Mouse (Mus musculus): ENCODE results near the gene Ptrh1. TPM values are rescaled to one million over a fixed set of nuclear protein-coding genes. Genes with fewer than 3 reads are reported as not detected.

The Ptrh1 gene
- polyA plus RNA-seq, 1 experiment from 2014 or later, result 3.9 TPM

DNA sequence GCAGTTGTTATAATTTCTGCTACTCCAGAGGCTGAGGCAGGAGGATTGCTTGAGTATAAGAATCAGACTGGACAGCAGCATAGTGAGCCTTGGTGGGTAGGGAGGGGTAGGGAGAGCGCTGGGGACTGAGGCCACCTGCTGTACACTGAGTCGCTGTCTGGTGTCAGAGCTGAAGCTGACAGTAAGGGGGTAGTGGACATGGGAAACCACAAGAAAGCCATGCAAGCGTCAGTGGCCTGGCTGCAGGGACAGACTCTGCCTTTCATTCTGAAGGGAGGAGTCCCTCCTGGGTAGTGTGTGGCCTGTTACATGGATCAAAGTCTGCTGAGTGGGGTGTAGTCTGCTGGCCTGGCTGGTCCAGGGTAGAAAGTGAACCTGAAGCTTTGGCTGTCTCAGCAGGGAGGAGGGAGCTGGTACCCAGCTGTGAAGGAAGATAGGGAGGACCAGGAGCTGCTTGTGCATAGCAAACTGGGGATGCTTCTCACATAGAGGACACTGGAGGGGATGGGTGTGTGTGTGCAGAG, 39.2 kb upstream of the Ptrh1 start:
- H3K36me3 ChIP-seq (ENCODE audit: control insufficient read depth, insufficient read depth, low read length), result no peaks in the 10 kb centered on the region
- peaks cover 23% of the 10 kb centered on the region for H3K4me1 ChIP-seq (ENCODE audit: control insufficient read depth, insufficient read depth, low read length)
- H3K4me2 ChIP-seq (ENCODE audit: low read depth, low read length), result no peak overlapping the region
- no peak overlapping the region for H3K9ac ChIP-seq (ENCODE audit: low read length)
- 50% methylated on average over 3 of the region's 3 CpGs for WGBS
- H3K27me3 ChIP-seq (ENCODE audit: control insufficient read depth, insufficient read depth, low read length), result no peaks in the 10 kb centered on the region
- no peak overlapping the region for H3K27ac ChIP-seq (ENCODE audit: low read length)
- no peaks in the 10 kb centered on the region for H3K9me3 ChIP-seq (replicated peaks; ENCODE audit: control insufficient read depth, low read length)
- H3K4me3 ChIP-seq (replicated peaks; ENCODE audit: low read length), result no peak overlapping the region
- ATAC-seq (ENCODE audit: insufficient read depth, low FRiP score), result no peak

DNA sequence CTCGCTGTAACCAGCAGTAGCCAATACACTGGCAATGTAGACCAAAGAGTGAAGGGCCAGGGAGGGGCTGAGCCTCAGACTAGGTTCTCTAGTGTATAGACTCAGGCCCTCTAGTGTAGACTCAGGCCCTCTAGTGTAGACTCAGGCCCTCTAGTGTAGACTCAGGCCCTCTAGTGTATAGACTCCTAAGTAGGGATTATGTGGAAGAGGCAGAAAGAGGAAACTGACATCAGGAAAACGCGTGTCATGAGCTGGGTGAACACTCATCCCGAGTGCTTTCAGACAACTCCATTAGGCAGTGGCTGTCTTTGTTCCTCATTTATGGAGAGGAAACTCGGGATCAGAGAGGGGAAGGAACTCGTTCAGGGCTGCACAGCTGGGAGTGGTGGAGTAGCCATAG, 38.6 kb upstream of the Ptrh1 start:
- no peaks in the 10 kb centered on the region for H3K36me3 ChIP-seq (ENCODE audit: control insufficient read depth, insufficient read depth, low read length)
- no peak overlapping the region for H3K4me2 ChIP-seq (ENCODE audit: low read depth, low read length)
- no peak overlapping the region for H3K27ac ChIP-seq (ENCODE audit: low read length)
- WGBS, result 61% methylated on average over 6 of the region's 6 CpGs
- no peak for ATAC-seq (ENCODE audit: insufficient read depth, low FRiP score)
- H3K9ac ChIP-seq (ENCODE audit: low read length), result no peak overlapping the region
- no peak overlapping the region for H3K4me3 ChIP-seq (replicated peaks; ENCODE audit: low read length)
- no peaks in the 10 kb centered on the region for H3K9me3 ChIP-seq (replicated peaks; ENCODE audit: control insufficient read depth, low read length)
- H3K27me3 ChIP-seq (ENCODE audit: control insufficient read depth, insufficient read depth, low read length), result no peaks in the 10 kb centered on the region; the same call in 1 of the 2 replicates
- H3K4me1 ChIP-seq (ENCODE audit: control insufficient read depth, insufficient read depth, low read length), result peaks cover 24% of the 10 kb centered on the region

DNA sequence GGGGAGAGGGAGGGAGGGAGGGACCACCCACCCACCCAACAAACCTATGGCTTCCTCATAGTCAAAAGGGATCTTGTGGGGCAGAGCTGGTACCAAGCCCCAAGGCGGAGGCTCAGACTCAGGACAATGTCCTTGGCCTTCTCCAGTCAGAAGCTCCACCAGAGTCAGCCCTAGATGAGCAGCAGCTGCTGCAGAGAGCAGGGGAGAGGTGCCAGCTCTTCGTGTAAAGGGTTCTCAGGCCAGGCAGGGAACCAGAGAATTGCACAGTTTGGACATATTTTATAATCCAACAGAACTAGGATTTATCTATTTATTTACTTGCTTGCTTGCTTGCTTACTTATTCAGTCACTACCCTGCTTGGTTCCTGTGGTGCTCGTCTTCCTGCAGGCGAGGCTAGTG, 36.3 kb upstream of the Ptrh1 start:
- no peak overlapping the region for H3K27ac ChIP-seq (ENCODE audit: low read length)
- no peak overlapping the region for H3K9ac ChIP-seq (ENCODE audit: low read length)
- peaks cover 26% of the 10 kb centered on the region for H3K4me1 ChIP-seq (ENCODE audit: control insufficient read depth, insufficient read depth, low read length)
- peaks cover 7% of the 10 kb centered on the region; the same call in 1 of the 2 replicates for H3K27me3 ChIP-seq (ENCODE audit: control insufficient read depth, insufficient read depth, low read length)
- H3K9me3 ChIP-seq (replicated peaks; ENCODE audit: control insufficient read depth, low read length), result no peaks in the 10 kb centered on the region
- no peaks in the 10 kb centered on the region for H3K36me3 ChIP-seq (ENCODE audit: control insufficient read depth, insufficient read depth, low read length)
- 68% methylated on average over 4 of the region's 4 CpGs for WGBS
- ATAC-seq (ENCODE audit: insufficient read depth, low FRiP score), result no peak
- H3K4me2 ChIP-seq (ENCODE audit: low read depth, low read length), result no peak overlapping the region
- no peak overlapping the region for H3K4me3 ChIP-seq (replicated peaks; ENCODE audit: low read length)

DNA sequence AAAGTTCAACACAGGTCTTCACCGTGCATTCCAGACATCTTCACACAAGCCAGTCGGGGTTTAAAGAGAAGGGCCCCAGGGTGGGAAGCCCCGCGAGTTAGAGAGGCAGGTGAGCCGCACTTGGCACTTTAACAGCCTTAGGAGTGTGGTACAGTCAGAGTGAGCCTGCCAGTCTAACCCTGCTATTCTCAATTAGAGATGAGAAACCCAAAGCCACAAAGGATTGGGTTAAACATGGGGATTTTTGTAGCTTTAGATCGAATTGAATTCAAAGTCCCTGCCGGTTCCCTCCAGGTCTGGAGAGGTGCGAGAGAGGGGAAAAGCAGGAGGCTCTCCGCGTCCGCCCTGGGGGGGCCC, 34.7 kb upstream of the Ptrh1 start, which contains the start of gene 6330409D20Rik:
Gene 6330409D20Rik (minus strand): TSS at position 101 of the 357 bp plus-strand sequence.
- H3K9me3 ChIP-seq (replicated peaks; ENCODE audit: control insufficient read depth, low read length), result no peaks in the 10 kb centered on the region
- H3K4me2 ChIP-seq (ENCODE audit: low read depth, low read length), result peak within 1 kb of the TSS; percentile 91
- WGBS, result 11% methylated on average over 10 of the region's 11 CpGs
- peaks cover 16% of the 10 kb centered on the region for H3K4me1 ChIP-seq (ENCODE audit: control insufficient read depth, insufficient read depth, low read length)
- no peak for ATAC-seq (ENCODE audit: insufficient read depth, low FRiP score)
- no peak within 1 kb of the TSS for H3K27ac ChIP-seq (ENCODE audit: low read length)
- H3K27me3 ChIP-seq (ENCODE audit: control insufficient read depth, insufficient read depth, low read length), result peaks cover 7% of the 10 kb centered on the region; the same call in 1 of the 2 replicates
- no peaks in the 10 kb centered on the region for H3K36me3 ChIP-seq (ENCODE audit: control insufficient read depth, insufficient read depth, low read length)
- H3K9ac ChIP-seq (ENCODE audit: low read length), result peak within 1 kb of the TSS; percentile 68
- peak within 1 kb of the TSS; percentile 52 for H3K4me3 ChIP-seq (replicated peaks; ENCODE audit: low read length)

DNA sequence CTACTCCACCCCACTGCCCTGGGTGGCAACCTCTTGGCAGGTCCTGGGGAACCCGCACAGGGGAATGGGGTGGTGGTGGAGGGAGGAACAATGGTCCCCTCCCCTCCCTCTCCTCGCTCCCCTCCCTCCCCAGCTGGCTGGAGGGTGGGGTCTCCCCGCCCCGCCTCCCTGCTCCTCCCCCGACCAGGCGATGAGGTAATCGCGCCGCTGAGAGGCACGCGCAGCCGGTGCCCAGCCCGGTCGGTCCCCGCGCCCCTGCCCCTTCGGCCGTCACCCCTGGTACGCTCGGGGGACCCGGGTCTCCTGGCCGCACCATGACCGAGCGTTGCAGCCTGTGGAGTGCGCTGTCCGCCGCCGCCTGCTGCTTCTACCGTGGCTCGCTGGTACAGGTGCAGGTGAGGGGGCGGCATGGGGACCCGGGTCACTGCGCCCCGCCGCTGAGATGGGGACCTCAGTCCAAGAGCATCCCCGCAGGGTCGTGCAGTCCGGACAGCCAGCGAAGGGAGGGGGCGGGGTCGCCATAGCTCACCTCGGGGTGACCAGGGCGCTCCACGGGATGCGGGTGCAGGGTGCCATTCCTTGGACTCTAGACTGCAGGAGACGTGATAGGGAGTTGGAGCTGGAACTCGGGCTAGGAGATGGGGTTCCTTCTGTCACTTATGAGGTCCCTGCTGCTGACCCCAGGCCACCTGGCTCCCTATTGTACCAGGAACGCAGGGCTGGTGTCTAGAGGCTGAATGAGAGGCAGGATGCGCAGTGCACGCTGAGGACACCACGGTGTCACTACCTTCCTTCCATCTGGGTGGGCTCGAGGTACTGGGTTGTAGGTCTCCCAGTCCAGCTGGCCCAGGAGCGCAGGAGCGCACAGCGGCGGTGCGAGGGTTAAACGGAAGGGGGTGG, 34.1 kb upstream of the Ptrh1 start:
- Histone ChIP-seq H3K9me3 (replicated peaks; ENCODE audit: control insufficient read depth, low read length) (no peaks in the 10 kb centered on the region), H3K27ac (ENCODE audit: low read length) (no peak overlapping the region), H3K27me3 (ENCODE audit: control insufficient read depth, insufficient read depth, low read length) (peaks cover 7% of the 10 kb centered on the region; the same call in 1 of the 2 replicates), H3K4me1 (ENCODE audit: control insufficient read depth, insufficient read depth, low read length) (peaks cover 16% of the 10 kb centered on the region), H3K9ac (ENCODE audit: low read length) (peak overlapping the region; percentile 68), H3K36me3 (ENCODE audit: control insufficient read depth, insufficient read depth, low read length) (no peaks in the 10 kb centered on the region), H3K4me2 (ENCODE audit: low read depth, low read length) (peak overlapping the region; percentile 91), H3K4me3 (replicated peaks; ENCODE audit: low read length) (peak overlapping the region; percentile 52)
- WGBS, result 10% methylated on average over 56 of the region's 58 CpGs
- ATAC-seq (ENCODE audit: insufficient read depth, low FRiP score), result peak; percentile 37; the same call in 1 of the 2 replicates

DNA sequence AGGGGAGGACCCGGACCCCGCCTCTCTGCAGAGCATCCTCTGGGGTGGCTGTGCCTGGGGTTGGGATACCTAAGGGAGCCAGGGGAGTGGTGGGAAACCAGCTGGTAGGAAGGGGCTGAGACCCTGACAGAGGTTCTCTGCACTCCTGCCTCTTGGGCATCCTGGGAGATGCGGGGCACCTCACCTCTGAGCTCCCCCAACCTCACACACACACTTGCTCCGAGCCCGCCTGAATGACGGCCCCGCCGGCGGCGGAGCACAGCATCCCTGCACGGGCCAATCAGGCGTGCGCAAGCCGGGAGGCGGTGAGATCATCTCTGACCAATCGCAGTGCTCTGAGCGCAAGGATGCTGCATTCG, 33.4 kb upstream of the Ptrh1 start:
- H3K9me3 ChIP-seq (replicated peaks; ENCODE audit: control insufficient read depth, low read length), result no peaks in the 10 kb centered on the region
- H3K36me3 ChIP-seq (ENCODE audit: control insufficient read depth, insufficient read depth, low read length), result no peaks in the 10 kb centered on the region
- H3K4me3 ChIP-seq (replicated peaks; ENCODE audit: low read length), result peak overlapping the region; percentile 52
- no peak overlapping the region for H3K27ac ChIP-seq (ENCODE audit: low read length)
- ATAC-seq (ENCODE audit: insufficient read depth, low FRiP score), result peak; percentile 30
- peaks cover 16% of the 10 kb centered on the region for H3K4me1 ChIP-seq (ENCODE audit: control insufficient read depth, insufficient read depth, low read length)
- 16% methylated on average over 18 of the region's 18 CpGs for WGBS
- peaks cover 7% of the 10 kb centered on the region; the same call in 1 of the 2 replicates for H3K27me3 ChIP-seq (ENCODE audit: control insufficient read depth, insufficient read depth, low read length)
- peak overlapping the region; percentile 91 for H3K4me2 ChIP-seq (ENCODE audit: low read depth, low read length)
- H3K9ac ChIP-seq (ENCODE audit: low read length), result no peak overlapping the region

DNA sequence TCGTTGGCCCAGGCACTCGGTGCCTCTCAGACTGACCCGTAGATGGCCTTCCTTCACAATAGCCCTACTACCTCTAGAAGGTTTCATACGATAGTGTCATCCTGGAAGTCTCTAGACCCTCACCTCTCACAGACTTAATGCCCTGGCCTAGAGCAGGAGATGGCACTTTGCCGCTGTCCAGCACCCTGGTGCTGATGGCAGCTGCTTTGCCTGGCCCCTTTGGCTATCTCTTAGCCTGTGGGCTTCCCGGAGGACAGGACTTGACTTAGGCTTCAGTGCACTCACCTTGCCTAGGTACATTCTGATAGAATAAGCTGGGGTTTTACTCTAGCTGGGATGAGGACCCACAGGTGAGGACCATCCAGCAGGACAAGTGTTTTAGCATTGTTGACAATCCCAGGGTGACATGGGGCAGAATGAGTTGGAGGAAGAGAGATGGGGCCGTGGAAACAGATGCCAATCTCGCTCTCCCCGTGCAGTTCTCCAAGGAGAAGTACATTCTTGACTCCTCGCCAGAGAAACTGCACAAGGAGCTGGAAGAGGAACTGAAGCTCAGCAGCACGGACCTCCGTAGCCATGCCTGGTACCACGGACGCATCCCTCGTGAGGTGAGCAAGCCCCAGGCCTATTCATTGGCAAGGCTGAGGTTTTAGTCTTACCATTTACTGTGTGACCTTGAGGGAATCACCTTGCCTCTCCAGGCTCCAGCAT, 31.2 kb upstream of the Ptrh1 start:
- Histone ChIP-seq H3K36me3 (ENCODE audit: control insufficient read depth, insufficient read depth, low read length) (no peaks in the 10 kb centered on the region), H3K9ac (ENCODE audit: low read length) (no peak overlapping the region), H3K4me2 (ENCODE audit: low read depth, low read length) (no peak overlapping the region), H3K4me3 (replicated peaks; ENCODE audit: low read length) (no peak overlapping the region), H3K27me3 (ENCODE audit: control insufficient read depth, insufficient read depth, low read length) (peaks cover 7% of the 10 kb centered on the region; the same call in 1 of the 2 replicates), H3K27ac (ENCODE audit: low read length) (no peak overlapping the region), H3K4me1 (ENCODE audit: control insufficient read depth, insufficient read depth, low read length) (peaks cover 16% of the 10 kb centered on the region), H3K9me3 (replicated peaks; ENCODE audit: control insufficient read depth, low read length) (no peaks in the 10 kb centered on the region)
- no peak for ATAC-seq (ENCODE audit: insufficient read depth, low FRiP score)
- 66% methylated on average over 15 of the region's 15 CpGs for WGBS

DNA sequence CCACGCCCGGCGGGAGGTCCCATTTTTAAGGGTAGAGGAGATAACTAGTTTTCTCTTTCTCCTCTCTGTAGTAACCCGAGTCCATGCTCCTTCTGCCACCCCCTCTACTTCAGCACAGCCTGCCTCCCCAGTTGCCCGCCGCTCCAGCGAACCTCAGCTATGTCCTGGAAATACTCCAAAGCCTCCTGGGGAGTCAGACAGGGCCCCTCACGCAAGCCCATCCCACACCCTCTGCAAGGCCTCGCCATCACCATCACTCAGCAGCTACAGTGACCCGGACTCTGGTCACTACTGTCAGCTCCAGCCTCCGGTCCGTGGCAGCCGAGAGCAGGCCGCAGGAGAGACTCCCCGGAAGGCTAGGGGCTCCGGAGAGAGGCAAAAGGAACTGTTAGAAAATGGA, 26.5 kb upstream of the Ptrh1 start:
- H3K36me3 ChIP-seq (ENCODE audit: control insufficient read depth, insufficient read depth, low read length), result no peaks in the 10 kb centered on the region
- no peak for ATAC-seq (ENCODE audit: insufficient read depth, low FRiP score)

DNA sequence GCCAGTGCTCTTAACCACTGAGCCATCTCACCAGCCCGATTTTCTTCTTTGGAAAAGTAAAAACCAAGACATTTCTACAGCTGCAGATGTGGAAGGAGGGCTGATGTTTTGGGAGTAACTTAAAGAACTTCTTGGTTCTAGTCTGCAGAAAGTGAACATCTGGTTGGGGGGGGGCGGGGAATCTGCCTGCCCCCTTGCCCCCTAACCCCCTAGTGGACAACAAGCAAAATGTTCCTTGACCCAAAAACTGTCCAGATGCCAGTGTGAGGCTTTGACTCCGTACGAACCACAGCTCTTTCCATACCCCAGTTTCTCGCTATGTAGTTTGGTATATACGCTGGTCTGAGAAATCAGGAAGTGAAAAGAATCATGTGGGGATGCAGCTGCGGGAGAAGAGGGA, 25.4 kb upstream of the Ptrh1 start:
- no peak overlapping the region for H3K9ac ChIP-seq (ENCODE audit: low read length)

More for the DNA sequence above, 26.5 kb upstream of the Ptrh1 start:
- no peaks in the 10 kb centered on the region for H3K27me3 ChIP-seq (ENCODE audit: control insufficient read depth, insufficient read depth, low read length)
- WGBS, result 90% methylated on average over 16 of the region's 16 CpGs
- no peak overlapping the region for H3K9ac ChIP-seq (ENCODE audit: low read length)
- no peak overlapping the region for H3K27ac ChIP-seq (ENCODE audit: low read length)
- H3K4me1 ChIP-seq (ENCODE audit: control insufficient read depth, insufficient read depth, low read length), result 0 out of 2 replicates have a peak, but pooled peaks cover 6% of the 10 kb centered on the region
- no peaks in the 10 kb centered on the region for H3K9me3 ChIP-seq (replicated peaks; ENCODE audit: control insufficient read depth, low read length)
- no peak overlapping the region for H3K4me2 ChIP-seq (ENCODE audit: low read depth, low read length)
- H3K4me3 ChIP-seq (replicated peaks; ENCODE audit: low read length), result no peak overlapping the region

More for the DNA sequence above, 25.4 kb upstream of the Ptrh1 start:
- H3K4me1 ChIP-seq (ENCODE audit: control insufficient read depth, insufficient read depth, low read length), result 0 out of 2 replicates have a peak, but pooled peaks cover 6% of the 10 kb centered on the region
- H3K4me2 ChIP-seq (ENCODE audit: low read depth, low read length), result no peak overlapping the region
- H3K4me3 ChIP-seq (replicated peaks; ENCODE audit: low read length), result no peak overlapping the region
- no peak for ATAC-seq (ENCODE audit: insufficient read depth, low FRiP score)
- H3K36me3 ChIP-seq (ENCODE audit: control insufficient read depth, insufficient read depth, low read length), result no peaks in the 10 kb centered on the region
- H3K27me3 ChIP-seq (ENCODE audit: control insufficient read depth, insufficient read depth, low read length), result no peaks in the 10 kb centered on the region
- H3K27ac ChIP-seq (ENCODE audit: low read length), result no peak overlapping the region
- WGBS, result 71% methylated on average over 7 of the region's 7 CpGs
- no peaks in the 10 kb centered on the region for H3K9me3 ChIP-seq (replicated peaks; ENCODE audit: control insufficient read depth, low read length)

Data from stomach, embryonic 16.5 days (tissue).